Mouse (Mus musculus): ENCODE results near the gene Ppp3ca. TPM values are rescaled to one million over a fixed set of nuclear protein-coding genes. Genes with fewer than 3 reads are reported as not detected.
A peak's percentile ranks its signal among the peaks of the same experiment; 100 is the strongest.

Ppp3ca gene
- polyA plus RNA-seq, 1 experiment from 2014 or later = 153 TPM

DNA sequence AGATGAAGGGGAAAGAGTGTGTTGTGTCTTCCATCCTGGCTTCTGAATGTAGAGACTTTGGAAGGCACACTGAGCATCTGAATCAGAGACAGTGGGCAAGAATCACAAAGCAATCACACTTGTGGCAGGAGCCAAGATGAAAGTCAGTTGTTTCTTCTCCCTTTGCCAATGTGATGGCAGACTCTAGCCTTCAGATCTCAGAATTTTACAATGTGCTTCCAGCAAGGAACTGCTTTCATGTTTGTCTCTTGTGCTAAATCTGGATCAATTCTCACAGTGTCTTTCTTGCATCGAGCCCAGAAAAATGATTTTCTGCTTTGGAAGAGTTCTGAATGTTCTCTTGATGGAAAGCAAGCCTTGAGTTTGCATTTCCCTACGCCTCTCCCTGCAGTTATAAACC lies 297.6 kb downstream of the Ppp3ca start:
- H3K27ac ChIP-seq (replicated peaks) = no peak overlapping the region
- no peaks in the 10 kb centered on the region for H3K36me3 ChIP-seq
- H3K4me1 ChIP-seq = peaks cover 13% of the 10 kb centered on the region; the same call in 1 of the 2 replicates
- ATAC-seq (replicated peaks) = no peak
- H3K4me2 ChIP-seq (replicated peaks) = no peak overlapping the region
- 82% methylated on average over 2 of the region's 2 CpGs for WGBS
- H3K27me3 ChIP-seq = no peaks in the 10 kb centered on the region
- H3K9me3 ChIP-seq = no peaks in the 10 kb centered on the region
- H3K4me3 ChIP-seq = no peak overlapping the region
- H3K9ac ChIP-seq (replicated peaks) = no peak overlapping the region

DNA sequence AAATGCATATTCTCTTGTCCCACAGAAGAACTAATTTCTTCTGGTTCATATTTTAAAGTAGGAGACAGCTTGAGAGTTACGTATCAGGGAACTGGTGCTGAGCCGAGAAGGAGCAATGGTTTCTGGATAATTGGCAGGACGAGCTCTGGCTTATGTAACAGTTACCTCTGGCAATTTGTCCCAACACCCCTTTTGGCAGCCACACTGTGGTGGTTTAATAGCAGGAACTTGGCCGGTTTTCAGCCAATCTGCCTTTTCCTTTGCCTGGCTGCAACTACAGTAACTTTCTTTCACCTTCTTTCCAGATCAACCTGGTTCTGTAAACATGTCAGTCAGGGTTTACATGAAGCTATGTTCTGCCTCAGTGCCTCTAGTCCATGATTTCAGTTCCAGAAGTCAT lies 299.9 kb downstream of the Ppp3ca start:
- Histone ChIP-seq H3K27ac (replicated peaks) (0 out of 2 replicates have a peak overlapping the region, but pooled peaks have one; percentile 9), H3K36me3 (no peaks in the 10 kb centered on the region), H3K9ac (replicated peaks) (no peak overlapping the region), H3K27me3 (no peaks in the 10 kb centered on the region), H3K4me2 (replicated peaks) (no peak overlapping the region), H3K4me3 (no peak overlapping the region), H3K9me3 (no peaks in the 10 kb centered on the region), H3K4me1 (peaks cover 13% of the 10 kb centered on the region; the same call in 1 of the 2 replicates)
- ATAC-seq (replicated peaks) = peak; percentile 89
- 44% methylated on average over 4 of the region's 4 CpGs for WGBS

DNA sequence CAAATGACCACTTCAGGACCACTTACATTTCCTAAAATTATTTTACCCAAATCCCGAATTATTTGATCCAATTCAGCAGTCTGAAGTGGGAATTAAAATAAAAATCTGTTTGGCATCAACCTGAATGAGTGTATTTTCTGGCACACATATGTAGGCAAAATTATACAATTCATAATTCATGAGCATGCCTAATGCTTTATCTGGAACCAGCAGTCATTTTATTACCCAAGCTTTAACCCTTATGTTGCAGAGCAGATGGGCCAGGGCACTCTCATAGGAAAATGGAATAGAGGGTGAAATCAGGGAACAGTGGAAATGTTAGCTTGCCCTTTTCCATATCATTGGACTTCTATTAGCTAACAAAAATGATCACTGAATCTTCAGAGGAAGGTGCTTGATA lies 307.9 kb downstream of the Ppp3ca start:
- Histone ChIP-seq H3K9ac (replicated peaks) (no peak overlapping the region), H3K27me3 (no peaks in the 10 kb centered on the region), H3K4me1 (peaks cover 10% of the 10 kb centered on the region; the same call in 1 of the 2 replicates), H3K4me2 (replicated peaks) (no peak overlapping the region), H3K27ac (replicated peaks) (peak overlapping the region; percentile 58), H3K9me3 (no peaks in the 10 kb centered on the region), H3K4me3 (no peak overlapping the region), H3K36me3 (no peaks in the 10 kb centered on the region)
- 0 out of 2 replicates have a peak, but pooled peaks have one; percentile 60 for ATAC-seq (replicated peaks)
- 49% methylated on average over 1 of the region's 1 CpGs for WGBS

DNA sequence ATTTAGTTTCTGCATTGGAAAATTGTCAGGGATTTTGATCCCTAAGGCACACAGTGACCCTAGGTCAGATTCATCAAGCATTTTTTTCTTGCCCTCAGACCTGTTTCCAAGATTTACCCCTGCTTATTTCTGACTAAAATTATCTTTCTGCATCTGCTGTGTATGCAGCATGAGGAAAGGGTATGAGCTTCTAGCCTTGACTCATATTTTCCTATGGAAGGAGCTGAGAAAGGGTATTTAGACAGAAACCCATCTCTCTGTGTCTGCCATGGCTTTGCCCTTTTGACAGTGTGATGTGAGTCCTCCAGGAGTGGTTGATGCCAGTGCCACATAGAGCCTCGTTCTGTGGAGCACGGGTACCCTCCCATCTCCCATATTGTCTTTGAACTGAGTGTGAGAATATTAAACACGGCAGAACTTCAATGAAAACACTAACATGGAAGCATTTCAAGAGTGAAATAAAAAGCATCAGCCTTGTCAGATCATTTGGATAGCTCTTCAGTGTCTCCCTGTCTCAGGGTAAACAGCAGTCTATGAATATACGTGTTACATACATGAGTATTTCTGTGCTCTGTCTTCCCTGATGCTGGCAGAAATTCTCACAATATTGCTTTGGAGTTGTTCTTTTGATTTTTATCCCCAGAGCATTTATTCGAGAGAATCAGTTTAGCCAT lies 311.1 kb downstream of the Ppp3ca start:
- H3K4me1 ChIP-seq = peaks cover 10% of the 10 kb centered on the region; the same call in 1 of the 2 replicates
- no peak overlapping the region for H3K4me3 ChIP-seq
- H3K4me2 ChIP-seq (replicated peaks) = no peak overlapping the region
- WGBS = 59% methylated on average over 5 of the region's 5 CpGs
- ATAC-seq (replicated peaks) = no peak; the same call in 1 of the 2 replicates
- H3K9ac ChIP-seq (replicated peaks) = no peak overlapping the region
- H3K36me3 ChIP-seq = no peaks in the 10 kb centered on the region
- no peaks in the 10 kb centered on the region for H3K27me3 ChIP-seq
- H3K27ac ChIP-seq (replicated peaks) = peak overlapping the region; percentile 40; the same call in 1 of the 2 replicates
- no peaks in the 10 kb centered on the region for H3K9me3 ChIP-seq

DNA sequence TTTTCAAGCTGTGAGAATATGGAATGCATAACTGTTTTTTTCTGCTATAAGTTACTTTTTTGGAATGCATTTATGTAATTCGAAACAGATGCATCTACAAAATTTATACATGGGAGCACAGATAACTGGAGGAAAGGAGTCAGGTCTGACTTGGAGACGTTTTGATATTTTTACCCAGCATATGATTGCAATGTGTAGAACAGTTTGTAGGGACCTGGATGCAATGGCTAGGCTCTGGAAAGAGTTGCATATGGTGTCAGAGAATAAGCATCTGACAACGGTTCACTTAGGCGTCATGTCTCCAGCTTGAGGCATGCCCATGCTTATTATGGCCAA lies 311.6 kb downstream of the Ppp3ca start:
- H3K27me3 ChIP-seq = no peaks in the 10 kb centered on the region
- no peak overlapping the region for H3K4me2 ChIP-seq (replicated peaks)
- 76% methylated on average over 4 of the region's 4 CpGs for WGBS
- no peak overlapping the region for H3K4me3 ChIP-seq
- H3K36me3 ChIP-seq = no peaks in the 10 kb centered on the region
- ATAC-seq (replicated peaks) = no peak; the same call in 1 of the 2 replicates
- H3K4me1 ChIP-seq = peaks cover 10% of the 10 kb centered on the region; the same call in 1 of the 2 replicates
- peak overlapping the region; percentile 39; the same call in 1 of the 2 replicates for H3K27ac ChIP-seq (replicated peaks)
- H3K9ac ChIP-seq (replicated peaks) = no peak overlapping the region
- no peaks in the 10 kb centered on the region for H3K9me3 ChIP-seq

DNA sequence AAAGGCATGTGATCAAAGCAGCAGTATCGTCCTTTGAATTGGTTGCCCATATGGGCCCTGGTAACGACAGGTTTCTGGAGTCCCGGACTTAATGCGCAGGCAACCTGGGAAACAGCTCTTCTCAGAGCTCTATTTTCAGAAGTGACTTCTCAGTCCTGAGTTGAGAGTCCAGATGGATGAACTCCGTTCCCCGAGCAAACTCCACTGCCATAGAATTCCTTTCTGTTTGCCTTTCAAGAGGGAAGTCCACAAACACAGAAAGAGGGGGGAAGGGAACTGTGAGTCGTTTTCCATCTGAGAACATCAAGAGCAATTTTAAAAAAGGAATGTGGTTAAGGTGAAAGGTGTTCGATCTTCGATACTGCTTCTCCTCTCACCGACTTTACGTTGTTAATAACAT lies 312.1 kb downstream of the Ppp3ca start:
- no peaks in the 10 kb centered on the region for H3K9me3 ChIP-seq
- no peaks in the 10 kb centered on the region for H3K27me3 ChIP-seq
- no peak overlapping the region for H3K4me2 ChIP-seq (replicated peaks)
- 87% methylated on average over 11 of the region's 11 CpGs for WGBS
- peak overlapping the region; percentile 39; the same call in 1 of the 2 replicates for H3K27ac ChIP-seq (replicated peaks)
- no peaks in the 10 kb centered on the region for H3K36me3 ChIP-seq
- ATAC-seq (replicated peaks) = no peak
- no peak overlapping the region for H3K9ac ChIP-seq (replicated peaks)
- H3K4me3 ChIP-seq = no peak overlapping the region
- peaks cover 10% of the 10 kb centered on the region; the same call in 1 of the 2 replicates for H3K4me1 ChIP-seq

DNA sequence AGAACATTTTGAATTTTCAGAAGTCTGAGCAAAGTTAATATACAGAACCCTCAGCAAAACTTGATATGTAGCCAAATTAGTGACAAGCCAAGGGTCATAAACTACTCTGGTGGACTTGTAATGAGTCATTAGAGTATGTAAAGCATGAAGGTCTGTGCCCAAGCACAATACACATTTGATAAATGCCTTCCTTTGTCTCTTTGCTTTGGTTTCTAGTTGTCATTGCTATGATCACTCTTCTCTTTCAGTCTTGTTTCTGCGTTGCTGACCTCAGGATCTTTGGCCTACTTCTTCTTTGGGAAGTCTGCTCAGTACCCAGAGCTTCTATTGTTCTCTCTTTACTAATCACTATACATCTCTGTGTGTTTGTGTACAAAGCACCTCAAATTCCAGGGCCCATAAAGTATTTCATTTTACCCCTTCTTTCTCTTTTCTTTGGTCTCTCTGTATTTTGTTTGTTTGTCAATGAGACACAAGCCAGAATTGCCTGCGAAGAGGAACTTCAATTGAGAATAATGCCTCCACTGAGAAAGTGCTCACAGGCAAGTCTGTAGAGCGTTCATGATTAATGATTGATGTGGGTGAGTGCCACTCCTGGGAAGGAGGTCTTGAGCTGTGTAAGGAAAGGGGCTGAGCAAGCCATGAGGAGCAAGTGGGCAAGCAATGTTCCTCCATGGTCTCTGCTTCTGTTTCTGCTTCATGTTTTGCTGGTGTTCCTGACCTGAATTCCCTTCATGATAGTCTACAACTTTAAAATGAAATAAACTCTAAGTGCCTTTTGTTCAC lies 316.4 kb downstream of the Ppp3ca start:
- H3K4me2 ChIP-seq (replicated peaks) = no peak overlapping the region
- H3K9ac ChIP-seq (replicated peaks) = no peak overlapping the region
- H3K27me3 ChIP-seq = no peaks in the 10 kb centered on the region
- no peak overlapping the region for H3K4me3 ChIP-seq
- no peaks in the 10 kb centered on the region for H3K36me3 ChIP-seq
- no peak overlapping the region for H3K27ac ChIP-seq (replicated peaks)
- ATAC-seq (replicated peaks) = no peak
- peaks cover 5% of the 10 kb centered on the region; the same call in 1 of the 2 replicates for H3K4me1 ChIP-seq
- WGBS = 35% methylated on average over 3 of the region's 3 CpGs
- H3K9me3 ChIP-seq = no peaks in the 10 kb centered on the region

Small RNA genes within 50 kb of the gene (microRNA-seq; reads per million reads assigned to microRNA genes)
- gene Gm44327 = not detected
